7 mouse cellular contexts compared by ENCODE assay signal in the genomic region with DNA sequence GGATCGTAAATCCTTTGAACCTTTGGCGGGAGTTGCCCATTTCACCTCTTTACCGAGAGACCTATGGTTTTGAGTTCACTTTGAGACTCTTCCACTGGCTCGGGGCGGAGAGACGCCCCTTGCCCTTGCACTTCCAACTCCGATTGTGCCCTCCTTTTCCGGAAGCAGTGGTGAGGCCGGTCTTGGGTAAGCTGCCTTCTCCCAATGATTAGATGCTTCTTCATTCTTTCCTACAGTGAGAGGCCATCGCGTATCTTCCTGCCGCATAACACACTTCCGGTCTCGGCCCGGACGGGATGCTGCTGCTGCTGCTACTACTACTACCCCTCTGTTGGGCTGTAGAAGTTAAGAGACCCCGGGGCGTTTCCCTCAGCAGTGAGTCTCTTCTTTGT. TPM values are rescaled to one million over a fixed set of nuclear protein-coding genes. Genes with fewer than 3 reads are reported as not detected.
A peak's percentile ranks its signal among the peaks of the same experiment; 100 is the strongest.
DNase-seq lines count a peak whose midpoint lies in the region; ATAC-seq and TF ChIP-seq lines count a peak whose summit lies in the region.

No protein-coding gene starts in this region.

- peak overlapping the region; percentile 70 for H3K9ac ChIP-seq in embryonic facial prominence, embryonic 14.5 days (ENCODE audit: low read depth, low read length)
- H3K9ac ChIP-seq in intestine, embryonic 14.5 days (ENCODE audit: low read length), result peak overlapping the region; percentile 63
- peak overlapping the region; percentile 43 for H3K9ac ChIP-seq in lung, postnatal 0 days (replicated peaks; ENCODE audit: low read depth)
- peak overlapping the region; percentile 45; the same call in 1 of the 2 replicates for H3K9ac ChIP-seq in stomach, embryonic 15.5 days

- H3K4me3 ChIP-seq in embryonic facial prominence, embryonic 14.5 days (ENCODE audit: low read depth, low read length), result peak overlapping the region; percentile 67
- H3K4me3 ChIP-seq in intestine, embryonic 14.5 days (ENCODE audit: low read depth, low read length), result peak overlapping the region; percentile 85
- H3K4me3 ChIP-seq in lung, postnatal 0 days (ENCODE audit: low read depth, low read length), result peak overlapping the region; percentile 67
- H3K4me3 ChIP-seq in stomach, embryonic 15.5 days (replicated peaks), result peak overlapping the region; percentile 74

- DNase-seq in left cerebral cortex, adult 11 months (ENCODE audit: low spot score), result peak; percentile 45
- DNase-seq in left cerebral cortex, adult 9 months (ENCODE audit: low spot score in 2 of 2), result no peak
- peak; percentile 69 for DNase-seq in NIH3T3 (ENCODE audit: low read depth)
- DNase-seq in embryonic facial prominence, embryonic 14.5 days (ENCODE audit: low spot score), result peak; percentile 48
- no peak for DNase-seq in intestine, embryonic 14.5 days (ENCODE audit: low spot score)
- DNase-seq in lung, postnatal 0 days (ENCODE audit: low spot score), result no peak

- peak overlapping the region; percentile 63 for H3K4me2 ChIP-seq in embryonic facial prominence, embryonic 14.5 days (ENCODE audit: low read depth, low read length)
- peak overlapping the region; percentile 85 for H3K4me2 ChIP-seq in intestine, embryonic 14.5 days (ENCODE audit: low read length)
- peak overlapping the region; percentile 81 for H3K4me2 ChIP-seq in lung, postnatal 0 days (replicated peaks; ENCODE audit: low read depth, low read length)
- H3K4me2 ChIP-seq in stomach, embryonic 15.5 days, result peak overlapping the region; percentile 84

- ATAC-seq in embryonic facial prominence, embryonic 14.5 days (ENCODE audit: low read depth), result no peak
- peak; percentile 37 for ATAC-seq in intestine, embryonic 14.5 days (replicated peaks; ENCODE audit: low FRiP score, low TSS enrichment, low read depth)
- ATAC-seq in lung, postnatal 0 days, result peak; percentile 0; the same call in 1 of the 2 replicates
- no peak for ATAC-seq in stomach, embryonic 15.5 days (ENCODE audit: insufficient read depth, low FRiP score, low read depth)

- no peak for TF ChIP-seq CTCF in lung, postnatal 0 days (IDR thresholded peaks at IDR 0.05)

- peaks cover 45% of the 10 kb centered on the region for H3K36me3 ChIP-seq in embryonic facial prominence, embryonic 14.5 days (ENCODE audit: control insufficient read depth, insufficient read depth, low read length)
- peaks cover 39% of the 10 kb centered on the region for H3K36me3 ChIP-seq in intestine, embryonic 14.5 days (ENCODE audit: control insufficient read depth, insufficient read depth, low read length)
- peaks cover 9% of the 10 kb centered on the region for H3K36me3 ChIP-seq in lung, postnatal 0 days (ENCODE audit: insufficient read depth, low read length)
- peaks cover 25% of the 10 kb centered on the region; the same call in 1 of the 2 replicates for H3K36me3 ChIP-seq in stomach, embryonic 15.5 days

- no peaks in the 10 kb centered on the region for H3K27me3 ChIP-seq in embryonic facial prominence, embryonic 14.5 days (replicated peaks; ENCODE audit: control insufficient read depth, insufficient read depth, low read length)
- no peaks in the 10 kb centered on the region for H3K27me3 ChIP-seq in intestine, embryonic 14.5 days (replicated peaks; ENCODE audit: control insufficient read depth, insufficient read depth, low read length)
- H3K27me3 ChIP-seq in lung, postnatal 0 days (replicated peaks; ENCODE audit: insufficient read depth, low read length), result no peaks in the 10 kb centered on the region
- H3K27me3 ChIP-seq in stomach, embryonic 15.5 days (replicated peaks), result no peaks in the 10 kb centered on the region

- TF ChIP-seq EP300 in lung, postnatal 0 days (IDR thresholded peaks at IDR 0.05), result no peak

- peak overlapping the region; percentile 48; the same call in 1 of the 2 replicates for H3K27ac ChIP-seq in embryonic facial prominence, embryonic 14.5 days (replicated peaks; ENCODE audit: low read depth, low read length)
- peak overlapping the region; percentile 76 for H3K27ac ChIP-seq in intestine, embryonic 14.5 days (ENCODE audit: low read depth)
- peak overlapping the region; percentile 43; the same call in 1 of the 2 replicates for H3K27ac ChIP-seq in lung, postnatal 0 days (ENCODE audit: low read length)
- H3K27ac ChIP-seq in stomach, embryonic 15.5 days, result peak overlapping the region; percentile 63

- H3K9me3 ChIP-seq in embryonic facial prominence, embryonic 14.5 days (ENCODE audit: control insufficient read depth, low read length), result no peaks in the 10 kb centered on the region
- H3K9me3 ChIP-seq in intestine, embryonic 14.5 days (ENCODE audit: control insufficient read depth, low read length), result no peaks in the 10 kb centered on the region
- H3K9me3 ChIP-seq in lung, postnatal 0 days (ENCODE audit: low read length), result no peaks in the 10 kb centered on the region
- H3K9me3 ChIP-seq in stomach, embryonic 15.5 days, result no peaks in the 10 kb centered on the region

- under 1% methylated on average over 18 of the region's 18 CpGs for WGBS in embryonic facial prominence, embryonic 14.5 days
- under 1% methylated on average over 18 of the region's 18 CpGs for WGBS in intestine, embryonic 14.5 days
- WGBS in lung, postnatal 0 days, result 0% methylated on average over 18 of the region's 18 CpGs
- WGBS in stomach, embryonic 15.5 days, result under 1% methylated on average over 18 of the region's 18 CpGs

- peaks cover 16% of the 10 kb centered on the region for H3K4me1 ChIP-seq in embryonic facial prominence, embryonic 14.5 days (ENCODE audit: control insufficient read depth, insufficient read depth, low read length)
- peaks cover 10% of the 10 kb centered on the region for H3K4me1 ChIP-seq in intestine, embryonic 14.5 days (replicated peaks; ENCODE audit: control insufficient read depth, insufficient read depth, low read length)
- peaks cover 8% of the 10 kb centered on the region; the same call in 1 of the 2 replicates for H3K4me1 ChIP-seq in lung, postnatal 0 days (ENCODE audit: insufficient read depth, low read depth, low read length)
- H3K4me1 ChIP-seq in stomach, embryonic 15.5 days, result peaks cover 22% of the 10 kb centered on the region

RNA-seq across cellular contexts. Expression of a gene that starts 0.6 kb away (rescaled TPM):
- 86.6 and 95.2 TPM in 2 replicates for polyA plus RNA-seq in embryonic facial prominence, embryonic 14.5 days (2014; fragmentation: Nextera tagmentation; extraction: Ambion mirVana)
- polyA plus RNA-seq in intestine, embryonic 14.5 days (2014; fragmentation: Nextera tagmentation; extraction: Ambion mirVana), result 93.8 and 95.8 TPM in 2 replicates
- polyA plus RNA-seq in lung, postnatal 0 days (2015; fragmentation: Nextera tagmentation; extraction: Ambion mirVana), result 51.9 and 56.1 TPM in 2 replicates
- polyA plus RNA-seq in stomach, embryonic 15.5 days (2015; fragmentation: Nextera tagmentation; extraction: Ambion mirVana), result 105 and 113 TPM in 2 replicates

RNA-seq across cellular contexts. Expression of a gene that starts 0.7 kb away (rescaled TPM):
- polyA plus RNA-seq in embryonic facial prominence, embryonic 14.5 days (2014; fragmentation: Nextera tagmentation; extraction: Ambion mirVana), result 2.3 and 4.8 TPM in 2 replicates
- polyA plus RNA-seq in intestine, embryonic 14.5 days (2014; fragmentation: Nextera tagmentation; extraction: Ambion mirVana), result 0.42 and 0.95 TPM in 2 replicates
- polyA plus RNA-seq in lung, postnatal 0 days (2015; fragmentation: Nextera tagmentation; extraction: Ambion mirVana), result 5.3 and 6.0 TPM in 2 replicates
- 0.32 and 0.45 TPM in 2 replicates for polyA plus RNA-seq in stomach, embryonic 15.5 days (2015; fragmentation: Nextera tagmentation; extraction: Ambion mirVana)

RNA-seq across cellular contexts. Expression of a gene that starts 13.9 kb away (rescaled TPM):
- polyA plus RNA-seq in embryonic facial prominence, embryonic 14.5 days (2014; fragmentation: Nextera tagmentation; extraction: Ambion mirVana), result 1.3 and 1.7 TPM in 2 replicates
- 1.1 and 1.4 TPM in 2 replicates for polyA plus RNA-seq in intestine, embryonic 14.5 days (2014; fragmentation: Nextera tagmentation; extraction: Ambion mirVana)
- polyA plus RNA-seq in lung, postnatal 0 days (2015; fragmentation: Nextera tagmentation; extraction: Ambion mirVana), result 6.0 and 6.4 TPM in 2 replicates
- 5.0 TPM in 2 replicates for polyA plus RNA-seq in stomach, embryonic 15.5 days (2015; fragmentation: Nextera tagmentation; extraction: Ambion mirVana)

RNA-seq across cellular contexts. Expression of a gene that starts 39.9 kb away (rescaled TPM):
- 4.4 and 4.7 TPM in 2 replicates for polyA plus RNA-seq in embryonic facial prominence, embryonic 14.5 days (2014; fragmentation: Nextera tagmentation; extraction: Ambion mirVana)
- polyA plus RNA-seq in intestine, embryonic 14.5 days (2014; fragmentation: Nextera tagmentation; extraction: Ambion mirVana), result 4.1 and 4.2 TPM in 2 replicates
- polyA plus RNA-seq in lung, postnatal 0 days (2015; fragmentation: Nextera tagmentation; extraction: Ambion mirVana), result 5.7 and 7.4 TPM in 2 replicates
- polyA plus RNA-seq in stomach, embryonic 15.5 days (2015; fragmentation: Nextera tagmentation; extraction: Ambion mirVana), result 8.5 and 14.7 TPM in 2 replicates

RNA-seq across cellular contexts. Expression of a gene that starts 47.6 kb away (rescaled TPM):
- 9.5 and 10.1 TPM in 2 replicates for polyA plus RNA-seq in embryonic facial prominence, embryonic 14.5 days (2014; fragmentation: Nextera tagmentation; extraction: Ambion mirVana)
- polyA plus RNA-seq in intestine, embryonic 14.5 days (2014; fragmentation: Nextera tagmentation; extraction: Ambion mirVana), result 11.7 and 12.8 TPM in 2 replicates
- 5.7 and 5.8 TPM in 2 replicates for polyA plus RNA-seq in lung, postnatal 0 days (2015; fragmentation: Nextera tagmentation; extraction: Ambion mirVana)
- polyA plus RNA-seq in stomach, embryonic 15.5 days (2015; fragmentation: Nextera tagmentation; extraction: Ambion mirVana), result 6.2 and 6.6 TPM in 2 replicates

Comparison
In these comparisons a context has a peak if more than half of its experiments do, and no peak if none do; other contexts are left out.
1. DNase-seq: peak in left cerebral cortex, adult 11 months (single experiment), NIH3T3 (single experiment) and embryonic facial prominence, embryonic 14.5 days (single experiment); none in left cerebral cortex, adult 9 months (0 of 2), intestine, embryonic 14.5 days (single experiment) and lung, postnatal 0 days (single experiment).
2. ATAC-seq: peak in intestine, embryonic 14.5 days (single experiment) and lung, postnatal 0 days (single experiment); none in embryonic facial prominence, embryonic 14.5 days (single experiment) and stomach, embryonic 15.5 days (single experiment).
3. Peak in every context shown above with its lines, with median percentiles within 50 percentile points of each other: H3K27ac ChIP-seq, H3K4me2 ChIP-seq, H3K4me3 ChIP-seq and H3K9ac ChIP-seq.